Mouse (Mus musculus): ENCODE results near the gene Pxdc1.

Gene Pxdc1

GRCm38 (mm10) chr13:34653391-34653790 lies at the start of gene Pxdc1:
Pxdc1 (minus strand) TSS chr13:34653486.
- DNase-seq (ENCODE audit: low read depth, low spot score): no peak

- DNase-seq (ENCODE audit: low read depth, low spot score): no peak
These were observed 47.3 kb upstream of the Pxdc1 start for GRCm38 (mm10) chr13:34700630-34701029.

GRCm38 (mm10) chr13:34700091-34700490 lies 46.8 kb upstream of the Pxdc1 start:
- DNase-seq (ENCODE audit: low read depth, low spot score): no peak

- DNase-seq (ENCODE audit: low read depth, low spot score): no peak
These were observed 43.5 kb upstream of the Pxdc1 start for GRCm38 (mm10) chr13:34696734-34697332.

- no peak for DNase-seq (ENCODE audit: low read depth, low spot score)
These were observed 39.8 kb upstream of the Pxdc1 start for GRCm38 (mm10) chr13:34693111-34693510.

- no peak for DNase-seq (ENCODE audit: low read depth, low spot score)
These were observed 37.8 kb upstream of the Pxdc1 start for GRCm38 (mm10) chr13:34691049-34691448.

GRCm38 (mm10) chr13:34685008-34685765 lies 31.9 kb upstream of the Pxdc1 start:
- peak; percentile 45 for DNase-seq (ENCODE audit: low read depth, low spot score)

GRCm38 (mm10) chr13:34683762-34684488 lies 30.6 kb upstream of the Pxdc1 start:
- no peak for DNase-seq (ENCODE audit: low read depth, low spot score)

GRCm38 (mm10) chr13:34683270-34683669 lies 30.0 kb upstream of the Pxdc1 start:
- DNase-seq (ENCODE audit: low read depth, low spot score): peak; percentile 3

- DNase-seq (ENCODE audit: low read depth, low spot score): no peak
These were observed 23.2 kb upstream of the Pxdc1 start for GRCm38 (mm10) chr13:34676507-34676906.

- peak; percentile 50 for DNase-seq (ENCODE audit: low read depth, low spot score)
These were observed 22.6 kb upstream of the Pxdc1 start for GRCm38 (mm10) chr13:34675847-34676383.

GRCm38 (mm10) chr13:34673354-34673753 lies 20.1 kb upstream of the Pxdc1 start:
- no peak for DNase-seq (ENCODE audit: low read depth, low spot score)

GRCm38 (mm10) chr13:34669919-34670865 lies 16.9 kb upstream of the Pxdc1 start:
- DNase-seq (ENCODE audit: low read depth, low spot score): no peak

- no peak for DNase-seq (ENCODE audit: low read depth, low spot score)
These were observed 13.9 kb upstream of the Pxdc1 start for GRCm38 (mm10) chr13:34667197-34667596.

- no peak for DNase-seq (ENCODE audit: low read depth, low spot score)
These were observed 11.8 kb upstream of the Pxdc1 start for GRCm38 (mm10) chr13:34665074-34665473.

GRCm38 (mm10) chr13:34663762-34664161 lies 10.5 kb upstream of the Pxdc1 start:
- DNase-seq (ENCODE audit: low read depth, low spot score): no peak

GRCm38 (mm10) chr13:34659507-34659906 lies 6.2 kb upstream of the Pxdc1 start:
- DNase-seq (ENCODE audit: low read depth, low spot score): no peak

GRCm38 (mm10) chr13:34656351-34656750 lies 3.1 kb upstream of the Pxdc1 start:
- DNase-seq (ENCODE audit: low read depth, low spot score): no peak

GRCm38 (mm10) chr13:34652353-34653241 lies 689 bp downstream of the Pxdc1 start:
- DNase-seq (ENCODE audit: low read depth, low spot score): peak; percentile 27

- no peak for DNase-seq (ENCODE audit: low read depth, low spot score)
These were observed 1.3 kb downstream of the Pxdc1 start for GRCm38 (mm10) chr13:34652016-34652352.
